Mouse (Mus musculus) liver, postnatal 0 days (tissue): ENCODE data around the gene Csrp1. TPM values are rescaled to one million over a fixed set of nuclear protein-coding genes. Genes with fewer than 3 reads are reported as not detected.

Source experiments
- ATAC-seq: fragments of 200-750 bp; cut with Nextera tagmentation; 2 replicates; pipeline ENCODE4 v1.8.0; 2017; ENCODE audit warnings: mild to moderate bottlenecking, moderate library complexity
- DNase-seq: peaks from one replicate; pipeline ENCODE4 v3.0.0-alpha.2; 2016
- H3K27ac ChIP-seq: fragments of 300-500 bp; sonication (generic); 2 replicates; pipeline ENCODE4 v1.5.1; 2014; ENCODE audit warnings: antibody characterized with exemption, moderate library complexity, mild to moderate bottlenecking, low read depth
- H3K27me3 ChIP-seq: fragments of 300-500 bp; sonication (generic); 2 replicates; pipeline ENCODE4 v1.6.1; 2014; ENCODE audit warnings: low read length, control low read depth, mixed read lengths; ENCODE audit not compliant: insufficient read depth
- H3K36me3 ChIP-seq: fragments of 300-500 bp; sonication (generic); replicated peaks from 2 replicates; pipeline ENCODE4 v1.6.1; 2014; ENCODE audit warnings: mild to moderate bottlenecking, control low read depth, low read length, moderate library complexity, mixed read lengths; ENCODE audit not compliant: insufficient read depth
- H3K4me1 ChIP-seq: fragments of 300-500 bp; sonication (generic); 2 replicates; pipeline ENCODE4 v1.6.1; 2014; ENCODE audit warnings: antibody characterized with exemption, mild to moderate bottlenecking, control low read depth; ENCODE audit not compliant: insufficient read depth
- H3K4me2 ChIP-seq: fragments of 300-500 bp; sonication (generic); 2 replicates; pipeline ENCODE4 v1.6.1; 2014; ENCODE audit warnings: low read depth, mild to moderate bottlenecking, low read length, moderate library complexity, mixed read lengths
- H3K4me3 ChIP-seq: fragments of 300-500 bp; sonication (generic); 2 replicates; pipeline ENCODE4 v1.5.1; 2014; ENCODE audit warnings: low read depth, low read length
- H3K9ac ChIP-seq: fragments of 300-500 bp; sonication (generic); replicated peaks from 2 replicates; pipeline ENCODE4 v1.6.1; 2014; ENCODE audit warnings: mild to moderate bottlenecking, moderate library complexity
- H3K9me3 ChIP-seq: fragments of 300-500 bp; sonication (generic); 2 replicates; pipeline ENCODE4 v1.6.1; 2016; ENCODE audit warnings: mild to moderate bottlenecking, control low read depth, low read length, mixed read lengths
- CTCF ChIP-seq: sonication (generic); IDR thresholded peaks from 2 replicates; pipeline ENCODE4 v1.5.1; 2016; ENCODE audit warnings: antibody characterized with exemption, low read depth
- EP300 ChIP-seq: IDR thresholded peaks from 2 replicates; pipeline ENCODE4 v1.6.1; 2016; ENCODE audit warnings: antibody characterized with exemption, low read depth, mild to moderate bottlenecking
- WGBS: fragments of 180-500 bp; shearing (Covaris S2); extraction: QIAGEN DNeasy Blood & Tissue Kit; methylation state at CpG from one replicate; pipeline ENCODE4 v1.1.7; 2014; ENCODE audit not compliant: insufficient replicate concordance; 5-methylcytosine and 5-hydroxymethylcytosine counted together
- polyA plus RNA-seq: library from polyadenylated mRNA; unstranded; fragments of >200 nt; fragmentation: Nextera tagmentation; extraction: Ambion mirVana; gene quantifications from 2 replicates; pipeline ENCODE4 v1.2.1, GENCODE M21; 2015

Csrp1 gene
- polyA plus RNA-seq, 1 experiment from 2014 or later: 23.5 TPM

DNA sequence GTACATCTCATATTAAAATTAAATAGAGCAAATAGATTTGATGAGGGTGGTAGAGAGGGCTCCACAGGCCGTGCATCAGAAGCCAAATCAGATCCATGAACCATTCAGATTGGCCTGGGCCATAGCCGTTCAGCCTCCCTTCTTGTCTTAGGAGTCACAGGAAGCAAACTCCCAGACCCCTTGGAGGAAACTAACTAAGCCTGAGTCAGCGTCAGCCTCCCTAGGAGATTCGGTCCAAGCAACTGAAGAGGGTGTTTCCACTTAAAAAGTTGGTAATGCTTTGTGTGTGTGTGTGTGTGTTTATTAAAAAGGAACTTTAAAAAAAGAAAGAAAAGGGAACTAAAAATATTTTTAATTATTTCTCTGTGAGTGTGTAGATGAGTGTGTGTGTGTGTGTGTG lies 35.0 kb upstream of the Csrp1 start:
- WGBS: 49% methylated on average over 4 of the region's 4 CpGs
- peaks cover 41% of the 10 kb centered on the region for H3K27me3 ChIP-seq

DNA sequence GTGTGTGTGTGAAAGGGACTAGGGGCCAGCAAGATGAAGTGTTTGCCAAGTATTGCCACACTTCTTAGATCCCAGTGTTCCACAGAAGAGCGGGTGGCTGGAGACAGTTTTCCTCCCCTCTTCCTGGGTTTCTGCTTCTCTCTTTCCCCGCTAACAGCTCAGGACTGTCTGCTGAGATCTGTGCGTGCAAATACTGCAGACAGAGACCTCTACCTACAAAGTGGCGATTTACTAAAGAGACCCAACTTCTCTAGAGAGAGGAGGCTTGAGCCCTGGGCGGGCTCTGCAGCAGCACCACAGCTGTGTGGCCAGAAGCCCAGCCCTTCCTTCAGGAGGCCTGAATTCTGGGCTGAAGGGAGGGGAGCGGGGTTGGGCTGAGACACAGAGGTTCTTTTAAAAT lies 34.5 kb upstream of the Csrp1 start:
- WGBS: 54% methylated on average over 6 of the region's 6 CpGs
- H3K4me1 ChIP-seq: peaks cover 5% of the 10 kb centered on the region; the same call in 1 of the 2 replicates
- DNase-seq (no peak), ATAC-seq (no peak)
- H3K36me3 ChIP-seq: no peaks in the 10 kb centered on the region
- H3K9me3 ChIP-seq: no peaks in the 10 kb centered on the region
- H3K4me3 ChIP-seq: no peak overlapping the region
- 0 out of 2 replicates have a peak overlapping the region, but pooled peaks have one; percentile 75 for H3K4me2 ChIP-seq
- no peak overlapping the region for H3K9ac ChIP-seq
- no peak for TF ChIP-seq EP300
- TF ChIP-seq CTCF: no peak
- H3K27ac ChIP-seq: no peak overlapping the region
- peaks cover 41% of the 10 kb centered on the region for H3K27me3 ChIP-seq

More for the DNA sequence above, 35.0 kb upstream of the Csrp1 start:
- no peak for TF ChIP-seq EP300
- no peak for TF ChIP-seq CTCF
- DNase-seq (no peak), ATAC-seq (no peak)
- Histone ChIP-seq H3K4me3 (no peak overlapping the region), H3K27ac (no peak overlapping the region), H3K36me3 (no peaks in the 10 kb centered on the region), H3K9ac (no peak overlapping the region), H3K4me1 (peaks cover 5% of the 10 kb centered on the region; the same call in 1 of the 2 replicates), H3K4me2 (no peak overlapping the region), H3K9me3 (no peaks in the 10 kb centered on the region)

DNA sequence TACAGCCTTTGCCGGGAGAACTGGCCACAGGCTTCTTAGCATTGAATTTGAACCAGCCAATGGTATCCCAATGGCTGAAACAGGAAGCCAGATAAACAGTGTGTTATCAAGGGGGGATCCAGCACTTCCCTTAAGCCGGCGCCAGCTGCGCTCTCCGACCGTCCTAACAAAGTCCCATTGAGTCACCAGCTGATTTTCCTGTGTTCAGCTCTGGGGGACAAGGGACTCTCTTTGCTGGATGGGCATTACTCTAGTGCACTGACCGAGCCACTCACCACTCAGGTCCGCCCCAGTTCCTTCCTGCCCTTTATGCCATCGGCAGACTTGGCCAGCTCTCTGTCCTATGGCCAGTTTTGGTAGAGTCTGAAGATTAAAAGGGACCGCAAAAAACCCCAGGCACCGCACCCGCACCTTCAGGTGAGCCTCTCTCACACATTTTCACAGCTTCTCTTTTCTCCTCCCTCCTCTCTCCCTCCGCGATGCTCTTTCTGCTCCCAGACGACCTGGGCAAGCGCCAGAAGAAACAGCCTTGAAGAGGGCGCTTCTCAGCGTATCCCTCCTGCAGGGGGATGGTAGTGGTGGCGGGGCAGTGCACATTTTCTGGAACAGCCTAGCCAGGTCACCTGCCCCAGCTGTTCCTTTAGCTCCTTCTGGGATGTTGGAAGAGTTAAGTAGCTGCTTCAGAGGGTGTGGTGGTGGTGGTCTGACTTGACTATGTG lies 32.9 kb upstream of the Csrp1 start:
- DNase-seq: no peak
- peak overlapping the region; percentile 55 for H3K4me3 ChIP-seq
- TF ChIP-seq CTCF (no peak), EP300 (no peak)
- peaks cover 12% of the 10 kb centered on the region for H3K4me1 ChIP-seq
- peak; percentile 28; the same call in 1 of the 2 replicates for ATAC-seq
- H3K36me3 ChIP-seq: no peaks in the 10 kb centered on the region
- H3K9me3 ChIP-seq: no peaks in the 10 kb centered on the region
- peak overlapping the region; percentile 75 for H3K4me2 ChIP-seq
- H3K27me3 ChIP-seq: peaks cover 41% of the 10 kb centered on the region
- peak overlapping the region; percentile 51 for H3K27ac ChIP-seq
- 1% methylated on average over 19 of the region's 19 CpGs for WGBS
- peak overlapping the region; percentile 50 for H3K9ac ChIP-seq

DNA sequence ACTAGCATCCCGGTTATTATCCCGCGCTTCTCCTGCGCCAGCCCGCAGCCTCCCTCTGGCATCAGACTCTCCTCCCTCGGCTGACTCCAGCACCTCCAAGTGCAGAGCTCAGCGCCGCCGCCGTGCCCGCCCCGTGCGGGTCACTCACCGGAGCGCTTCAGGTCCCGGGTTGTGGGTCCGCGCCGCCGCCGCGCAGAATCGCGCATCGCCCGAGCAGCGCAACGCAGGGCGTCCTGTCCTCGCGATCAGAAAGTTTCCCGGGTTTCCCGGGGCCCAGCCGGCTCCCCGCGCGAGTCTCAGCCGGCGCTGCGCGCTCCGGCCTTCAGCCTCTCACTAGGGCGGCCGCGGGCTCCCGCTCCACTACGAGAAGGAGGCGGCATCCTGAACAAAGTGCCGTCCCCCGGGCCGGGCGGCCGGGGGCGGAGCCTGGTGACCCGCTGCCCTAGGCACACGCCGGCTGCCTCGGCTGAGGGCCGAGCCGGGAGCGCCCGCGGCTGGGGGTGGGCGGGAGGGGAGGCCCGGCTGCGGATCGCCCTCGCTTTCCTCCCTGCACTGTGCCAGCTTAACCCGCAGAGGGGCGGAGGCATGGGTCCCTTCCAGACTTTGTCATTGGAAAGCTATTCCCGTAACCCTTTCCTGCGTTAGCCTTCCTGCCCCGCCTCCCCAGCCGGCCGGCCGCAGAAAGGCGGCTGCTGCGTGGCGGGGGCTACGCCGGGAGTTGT lies 31.9 kb upstream of the Csrp1 start:
- H3K9me3 ChIP-seq: no peaks in the 10 kb centered on the region
- peaks cover 12% of the 10 kb centered on the region for H3K4me1 ChIP-seq
- peak; percentile 79 for DNase-seq
- TF ChIP-seq EP300 (no peak), CTCF (no peak)
- no peaks in the 10 kb centered on the region for H3K36me3 ChIP-seq
- under 1% methylated on average over 66 of the region's 81 CpGs for WGBS
- ATAC-seq: peak; percentile 80
- peak overlapping the region; percentile 75 for H3K4me2 ChIP-seq
- peak overlapping the region; percentile 23; the same call in 1 of the 2 replicates for H3K27ac ChIP-seq
- H3K4me3 ChIP-seq: peak overlapping the region; percentile 55
- H3K27me3 ChIP-seq: peaks cover 41% of the 10 kb centered on the region
- peak overlapping the region; percentile 64 for H3K9ac ChIP-seq

DNA sequence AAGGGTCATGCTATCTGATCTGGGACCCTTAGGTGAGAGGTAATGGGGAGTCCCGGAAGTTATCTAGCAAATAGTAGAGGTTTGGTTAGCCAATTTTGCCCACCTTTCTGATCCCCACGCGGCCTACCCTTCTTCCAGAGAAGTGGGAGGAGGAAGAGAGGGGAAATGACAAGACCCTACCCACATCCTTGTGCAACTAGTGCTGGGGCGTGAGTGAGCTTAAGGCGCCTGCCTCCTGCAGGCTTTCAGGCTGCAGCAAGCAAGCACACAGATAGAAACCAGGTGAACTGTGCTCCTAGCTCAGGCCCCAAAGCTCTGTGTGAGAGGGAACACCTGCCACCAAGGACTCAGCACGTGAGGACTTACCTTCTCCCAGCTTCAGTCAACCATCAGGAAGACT lies 31.2 kb upstream of the Csrp1 start:
- peaks cover 12% of the 10 kb centered on the region for H3K4me1 ChIP-seq
- peaks cover 41% of the 10 kb centered on the region for H3K27me3 ChIP-seq
- TF ChIP-seq CTCF (no peak), EP300 (no peak)
- no peak for ATAC-seq
- H3K27ac ChIP-seq: no peak overlapping the region
- DNase-seq: no peak
- WGBS: 19% methylated on average over 6 of the region's 6 CpGs
- H3K9me3 ChIP-seq: no peaks in the 10 kb centered on the region
- no peak overlapping the region for H3K9ac ChIP-seq
- no peaks in the 10 kb centered on the region for H3K36me3 ChIP-seq
- peak overlapping the region; percentile 75 for H3K4me2 ChIP-seq
- peak overlapping the region; percentile 55 for H3K4me3 ChIP-seq

DNA sequence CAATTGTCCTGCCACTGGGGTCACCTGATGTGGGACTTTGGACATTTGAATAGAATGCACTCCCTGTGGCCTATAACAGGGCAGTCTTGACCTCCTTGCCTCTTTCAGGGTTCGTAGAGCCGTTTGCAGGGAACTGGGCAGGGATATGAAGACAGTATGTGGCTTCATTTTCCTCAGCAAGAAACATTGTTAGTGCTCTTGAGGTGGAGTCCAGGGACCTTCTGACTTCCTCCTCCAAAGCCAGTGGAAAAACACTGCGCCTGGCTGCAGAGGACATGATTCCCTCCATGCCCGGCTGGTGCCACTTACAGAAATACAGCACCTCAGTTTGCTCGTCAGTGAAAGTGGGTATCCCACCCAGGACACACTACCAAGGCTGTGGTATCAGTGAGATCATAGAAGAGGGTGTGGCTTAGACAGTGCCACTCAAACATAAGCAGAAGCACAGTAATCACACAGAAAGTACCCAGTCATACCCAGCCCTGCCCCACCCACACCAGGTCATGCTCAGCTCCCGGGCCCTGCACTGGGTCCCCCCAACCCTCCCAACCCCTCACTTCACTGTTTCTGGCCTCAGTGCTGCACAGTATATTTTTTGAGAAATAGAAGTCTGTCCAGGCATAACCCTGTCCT lies 29.0 kb upstream of the Csrp1 start:
- Histone ChIP-seq H3K4me1 (peaks cover 12% of the 10 kb centered on the region), H3K27me3 (peaks cover 33% of the 10 kb centered on the region), H3K4me3 (no peak overlapping the region), H3K9ac (no peak overlapping the region), H3K27ac (peak overlapping the region; percentile 44), H3K4me2 (peak overlapping the region; percentile 29; the same call in 1 of the 2 replicates), H3K9me3 (no peaks in the 10 kb centered on the region), H3K36me3 (no peaks in the 10 kb centered on the region)
- WGBS: 44% methylated on average over 6 of the region's 6 CpGs
- ATAC-seq: no peak
- DNase-seq: no peak
- TF ChIP-seq EP300: no peak
- no peak for TF ChIP-seq CTCF
